Mouse (Mus musculus): ENCODE results near the gene Thyn1.

Gene Thyn1

DNA sequence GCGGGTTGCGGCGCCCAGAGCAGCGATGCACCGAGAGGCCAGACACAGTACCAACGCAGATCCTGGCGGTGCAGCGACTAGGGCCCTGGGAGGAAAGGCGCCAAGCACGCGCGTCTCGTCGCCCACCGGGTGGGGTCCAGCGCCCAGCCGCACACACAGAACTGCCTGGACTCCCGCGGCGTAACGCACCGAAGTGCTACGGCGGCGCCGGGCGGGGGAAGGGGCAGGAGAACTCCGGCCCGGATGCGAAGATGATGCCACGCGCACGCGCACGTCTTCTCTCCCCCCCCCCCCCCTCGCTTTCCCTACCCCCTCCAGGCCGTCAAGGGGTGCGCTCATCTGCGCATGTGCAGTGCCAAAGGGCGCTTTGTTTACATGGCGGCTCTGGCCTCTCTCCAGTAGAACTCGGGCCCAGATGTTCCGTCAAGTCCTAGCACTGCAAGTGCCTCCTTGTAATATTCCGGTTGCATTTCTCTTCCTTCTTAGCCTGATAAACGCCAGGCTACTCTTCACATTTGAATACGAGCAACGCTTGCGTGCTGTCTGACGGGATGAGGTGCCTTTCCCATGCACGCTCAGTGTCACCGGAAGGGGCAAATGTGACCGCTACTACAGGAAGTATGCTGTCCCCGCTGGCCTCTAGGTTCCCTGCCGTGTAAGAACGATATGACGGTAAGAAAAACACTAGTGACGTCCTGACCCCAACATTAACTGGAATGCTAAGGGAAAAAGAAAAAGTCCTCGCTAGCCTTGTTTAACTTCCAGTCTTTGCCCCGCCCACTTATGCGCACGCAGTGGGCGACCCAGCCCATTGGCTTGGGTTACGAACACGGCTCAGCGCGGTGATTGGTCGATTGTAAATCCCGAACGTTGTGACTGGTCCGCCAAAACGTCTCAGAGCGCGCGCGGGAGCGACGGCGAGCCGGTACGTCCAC is 30.6 kb downstream of the Thyn1 start, which contains the start of the genes Vps26b and Ncapd3:
Gene Vps26b, minus strand, starts transcription at position 238 of the 935 bp plus-strand sequence.
Gene Ncapd3, plus strand, starts transcription at position 348 of the 935 bp plus-strand sequence.
- under 1% methylated on average over 80 of the region's 80 CpGs for WGBS

DNA sequence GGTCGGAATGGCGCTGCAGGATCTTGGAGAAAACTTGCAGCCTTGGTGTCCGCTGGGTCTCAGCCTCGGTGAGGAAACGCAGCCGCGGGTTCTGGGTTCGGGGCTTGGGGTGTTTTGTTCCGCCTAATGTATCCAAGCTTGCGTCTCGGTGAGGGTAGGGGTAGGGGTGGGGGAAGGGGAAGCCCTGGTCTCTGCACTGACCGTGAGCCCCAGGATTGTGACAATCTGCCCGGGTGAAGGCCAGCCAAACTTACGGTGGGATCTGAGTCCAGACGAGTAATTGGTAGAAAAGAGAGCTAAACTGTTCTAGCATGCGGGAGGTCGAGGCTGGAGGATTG is 31.2 kb downstream of the Thyn1 start:
- WGBS, result 1% methylated on average over 17 of the region's 17 CpGs

DNA sequence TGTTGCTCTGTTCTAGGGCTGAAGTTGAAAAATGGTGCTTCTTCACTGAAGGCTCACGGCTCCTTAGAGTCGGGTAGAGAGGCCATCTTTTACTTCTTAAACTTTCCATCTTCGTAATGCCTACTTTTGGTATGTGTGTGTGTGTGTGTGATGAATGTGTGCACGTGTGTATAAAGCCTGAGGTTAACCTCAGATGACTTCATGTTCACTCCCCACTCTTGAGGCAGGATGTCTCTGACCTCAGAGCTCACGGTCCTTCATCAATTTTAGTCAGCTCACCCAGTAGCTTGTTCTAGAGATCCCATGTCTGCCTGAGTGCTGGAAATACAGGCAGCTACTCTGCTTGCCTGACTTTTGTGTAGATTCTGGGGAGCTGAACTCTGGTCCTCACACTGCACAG is 44.4 kb downstream of the Thyn1 start:
- WGBS, result 94% methylated on average over 5 of the region's 5 CpGs

DNA sequence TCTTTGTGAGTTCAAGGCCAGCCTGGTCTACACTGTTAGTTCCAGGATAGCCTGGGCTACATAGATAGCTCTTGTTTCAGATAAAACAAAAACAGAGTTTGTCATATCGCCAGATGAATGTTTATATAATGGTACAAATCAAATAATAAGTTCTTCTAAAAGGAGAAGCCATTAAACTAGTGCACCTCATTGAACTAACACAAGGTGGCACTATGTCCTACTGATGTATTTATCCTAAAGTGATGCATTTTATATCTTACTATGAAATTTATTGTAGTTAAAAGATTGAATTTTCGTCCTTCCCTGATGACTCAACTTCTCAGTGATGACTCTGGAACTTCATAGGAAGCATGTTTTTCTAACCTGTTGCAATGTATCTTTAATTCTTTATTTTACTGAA is 50.0 kb downstream of the Thyn1 start:
- 72% methylated on average over 2 of the region's 2 CpGs for WGBS

Measured in cerebral cortex, adult 2 months (tissue).